Mouse (Mus musculus) heart, embryonic 11.5 days (tissue): Measurements from ENCODE around the gene Zfp316. TPM values are rescaled to one million over a fixed set of nuclear protein-coding genes. Genes with fewer than 3 reads are reported as not detected.

ENCODE experiments used
- ATAC-seq: fragments of 200-750 bp; cut with Nextera tagmentation; replicated peaks from 2 replicates; pipeline ENCODE4 v1.8.0; 2017; ENCODE audit warnings: moderate library complexity; ENCODE audit not compliant: insufficient number of reproducible peaks, low FRiP score, low TSS enrichment
- H3K27ac ChIP-seq: fragments of 300-500 bp; sonication (generic); 2 replicates; pipeline ENCODE4 v1.5.1; 2014; ENCODE audit warnings: mild to moderate bottlenecking, low read depth, low read length
- H3K27me3 ChIP-seq: fragments of 300-500 bp; sonication (generic); 2 replicates; pipeline ENCODE4 v1.6.1; 2014; ENCODE audit warnings: mild to moderate bottlenecking, low read length, mixed read lengths; ENCODE audit not compliant: control insufficient read depth, insufficient read depth
- H3K36me3 ChIP-seq: fragments of 300-500 bp; sonication (generic); 2 replicates; pipeline ENCODE4 v1.6.1; 2014; ENCODE audit warnings: mild to moderate bottlenecking, low read length, moderate library complexity, mixed read lengths; ENCODE audit not compliant: control insufficient read depth, insufficient read depth
- H3K4me1 ChIP-seq: fragments of 300-500 bp; sonication (generic); 2 replicates; pipeline ENCODE4 v1.6.1; 2014; ENCODE audit warnings: low read length; ENCODE audit not compliant: control insufficient read depth, insufficient read depth
- H3K4me2 ChIP-seq: fragments of 300-500 bp; sonication (generic); 2 replicates; pipeline ENCODE4 v1.6.1; 2014; ENCODE audit warnings: mild to moderate bottlenecking, moderate library complexity
- H3K4me3 ChIP-seq: fragments of 300-500 bp; sonication (generic); 2 replicates; pipeline ENCODE4 v1.5.1; 2014; ENCODE audit warnings: low read depth, low read length
- H3K9ac ChIP-seq: fragments of 300-500 bp; sonication (generic); 2 replicates; pipeline ENCODE4 v1.6.1; 2014; ENCODE audit warnings: mild to moderate bottlenecking, low read depth, low read length, moderate library complexity
- H3K9me3 ChIP-seq: fragments of 300-500 bp; sonication (generic); replicated peaks from 2 replicates; pipeline ENCODE4 v1.6.1; 2016; ENCODE audit warnings: low read length; ENCODE audit not compliant: control insufficient read depth
- WGBS: fragments of 180-500 bp; shearing (Covaris S2); extraction: QIAGEN DNeasy Blood & Tissue Kit; methylation state at CpG from one replicate; pipeline ENCODE4 v1.1.7; 2014; ENCODE audit not compliant: insufficient replicate concordance; 5-methylcytosine and 5-hydroxymethylcytosine counted together
- polyA plus RNA-seq: library from polyadenylated mRNA; unstranded; fragments of >200 nt; fragmentation: Nextera tagmentation; extraction: Ambion mirVana; gene quantifications from 2 replicates; pipeline ENCODE4 v1.2.1, GENCODE M21; 2014

Gene Zfp316
- polyA plus RNA-seq, 1 experiment from 2014 or later, result 0.89 TPM

- H3K4me3 ChIP-seq, result no peak overlapping the region
- no peak for ATAC-seq
- H3K27me3 ChIP-seq, result peaks cover 4% of the 10 kb centered on the region; the same call in 1 of the 2 replicates
These were observed 2.3 kb upstream of the Zfp316 start for GRCm38 (mm10) chr5:143272108-143272507.

GRCm38 (mm10) chr5:143271642-143272041 lies 1.8 kb upstream of the Zfp316 start:
- Histone ChIP-seq H3K4me1 (peaks cover 10% of the 10 kb centered on the region), H3K4me3 (no peak overlapping the region), H3K9me3 (no peaks in the 10 kb centered on the region), H3K27me3 (peaks cover 4% of the 10 kb centered on the region; the same call in 1 of the 2 replicates), H3K9ac (no peak overlapping the region), H3K4me2 (no peak overlapping the region), H3K36me3 (no peaks in the 10 kb centered on the region), H3K27ac (no peak overlapping the region)
- WGBS, result 67% methylated on average over 6 of the region's 6 CpGs
- ATAC-seq, result no peak

More at GRCm38 (mm10) chr5:143272108-143272507, 2.3 kb upstream of the Zfp316 start:
- no peak overlapping the region for H3K27ac ChIP-seq
- H3K36me3 ChIP-seq, result no peaks in the 10 kb centered on the region
- H3K4me2 ChIP-seq, result no peak overlapping the region
- WGBS, result 75% methylated on average over 3 of the region's 3 CpGs
- peaks cover 10% of the 10 kb centered on the region for H3K4me1 ChIP-seq
- H3K9me3 ChIP-seq, result no peaks in the 10 kb centered on the region
- H3K9ac ChIP-seq, result no peak overlapping the region

- ATAC-seq, result no peak
These were observed 313 bp upstream of the Zfp316 start for GRCm38 (mm10) chr5:143270151-143270519.

GRCm38 (mm10) chr5:143268985-143269362 lies 848 bp downstream of the Zfp316 start:
- ATAC-seq, result no peak
- H3K27me3 ChIP-seq, result no peaks in the 10 kb centered on the region
- H3K9ac ChIP-seq, result peak overlapping the region; percentile 79
- peak overlapping the region; percentile 96 for H3K4me2 ChIP-seq
- 33% methylated on average over 8 of the region's 8 CpGs for WGBS
- peak overlapping the region; percentile 76 for H3K4me3 ChIP-seq
- H3K4me1 ChIP-seq, result peaks cover 10% of the 10 kb centered on the region
- no peaks in the 10 kb centered on the region for H3K36me3 ChIP-seq
- no peaks in the 10 kb centered on the region for H3K9me3 ChIP-seq
- H3K27ac ChIP-seq, result no peak overlapping the region

More at GRCm38 (mm10) chr5:143270151-143270519, 313 bp upstream of the Zfp316 start:
- no peak overlapping the region for H3K27ac ChIP-seq
- WGBS, result 7% methylated on average over 12 of the region's 12 CpGs
- H3K4me1 ChIP-seq, result peaks cover 10% of the 10 kb centered on the region
- H3K9me3 ChIP-seq, result no peaks in the 10 kb centered on the region
- peak overlapping the region; percentile 79 for H3K9ac ChIP-seq
- no peaks in the 10 kb centered on the region for H3K27me3 ChIP-seq
- peak overlapping the region; percentile 76 for H3K4me3 ChIP-seq
- no peaks in the 10 kb centered on the region for H3K36me3 ChIP-seq
- peak overlapping the region; percentile 96 for H3K4me2 ChIP-seq

GRCm38 (mm10) chr5:143266794-143267193 lies 3.0 kb downstream of the Zfp316 start:
- Histone ChIP-seq H3K4me1 (peaks cover 10% of the 10 kb centered on the region), H3K9ac (no peak overlapping the region), H3K27ac (no peak overlapping the region), H3K9me3 (no peaks in the 10 kb centered on the region), H3K36me3 (no peaks in the 10 kb centered on the region), H3K27me3 (no peaks in the 10 kb centered on the region), H3K4me2 (no peak overlapping the region), H3K4me3 (no peak overlapping the region)
- WGBS, result 83% methylated on average over 6 of the region's 6 CpGs
- ATAC-seq, result no peak

GRCm38 (mm10) chr5:143265409-143265808 lies 4.4 kb downstream of the Zfp316 start:
- no peaks in the 10 kb centered on the region for H3K27me3 ChIP-seq
- H3K4me2 ChIP-seq, result no peak overlapping the region
- H3K27ac ChIP-seq, result no peak overlapping the region
- H3K4me1 ChIP-seq, result peaks cover 7% of the 10 kb centered on the region
- no peak overlapping the region for H3K4me3 ChIP-seq
- WGBS, result 56% methylated on average over 1 of the region's 1 CpGs
- no peaks in the 10 kb centered on the region for H3K9me3 ChIP-seq
- H3K36me3 ChIP-seq, result no peaks in the 10 kb centered on the region
- ATAC-seq, result no peak
- H3K9ac ChIP-seq, result no peak overlapping the region

- no peak for ATAC-seq
- H3K27ac ChIP-seq, result no peak overlapping the region
- no peak overlapping the region for H3K4me3 ChIP-seq
- WGBS, result 85% methylated on average over 10 of the region's 10 CpGs
- H3K9ac ChIP-seq, result no peak overlapping the region
- H3K4me1 ChIP-seq, result peaks cover 5% of the 10 kb centered on the region
- no peak overlapping the region for H3K4me2 ChIP-seq
- H3K9me3 ChIP-seq, result no peaks in the 10 kb centered on the region
- no peaks in the 10 kb centered on the region for H3K27me3 ChIP-seq
- H3K36me3 ChIP-seq, result no peaks in the 10 kb centered on the region
These were observed 5.1 kb downstream of the Zfp316 start for GRCm38 (mm10) chr5:143264689-143265088.

- H3K9ac ChIP-seq, result no peak overlapping the region
- H3K27me3 ChIP-seq, result peaks cover 20% of the 10 kb centered on the region
- no peaks in the 10 kb centered on the region for H3K4me1 ChIP-seq
- no peak overlapping the region for H3K27ac ChIP-seq
- ATAC-seq, result no peak
- H3K4me3 ChIP-seq, result no peak overlapping the region
- 76% methylated on average over 8 of the region's 8 CpGs for WGBS
- H3K36me3 ChIP-seq, result no peaks in the 10 kb centered on the region
- no peaks in the 10 kb centered on the region for H3K9me3 ChIP-seq
- no peak overlapping the region for H3K4me2 ChIP-seq
These were observed 8.2 kb downstream of the Zfp316 start for GRCm38 (mm10) chr5:143261636-143262035.

GRCm38 (mm10) chr5:143255802-143256201 lies 14.0 kb downstream of the Zfp316 start:
- peaks cover 78% of the 10 kb centered on the region for H3K27me3 ChIP-seq
- H3K27ac ChIP-seq, result no peak overlapping the region
- no peak overlapping the region for H3K9ac ChIP-seq
- no peak overlapping the region for H3K4me2 ChIP-seq
- H3K4me1 ChIP-seq, result peaks cover 18% of the 10 kb centered on the region
- ATAC-seq, result no peak
- H3K4me3 ChIP-seq, result no peak overlapping the region
- WGBS, result 79% methylated on average over 5 of the region's 5 CpGs
- H3K36me3 ChIP-seq, result no peaks in the 10 kb centered on the region
- H3K9me3 ChIP-seq, result no peaks in the 10 kb centered on the region
